Mouse (Mus musculus) embryonic stem cell, embryonic (primary cell): ENCODE measurements around the gene Fen1.

ENCODE experiments used
- CTCF ChIA-PET, 4 experiments: fragments of 300-600 bp in 2 of 4; fragments of 350-600 bp in 2 of 4; sonication (Branson Sonifier 250); formaldehyde crosslinking; loops; one replicate each; lab custom pipeline; 2022; ENCODE audit warnings: inconsistent platforms in 2 of 4; lab: Charles Lee
- POLR2A ChIA-PET, 4 experiments: fragments of 300-600 bp in 2 of 4; fragments of 350-600 bp in 2 of 4; sonication (Branson Sonifier 250); formaldehyde crosslinking; loops; one replicate each; lab custom pipeline; 2022; ENCODE audit warnings: antibody characterized with exemption in 4 of 4, inconsistent platforms in 1 of 4; lab: Charles Lee

Fen1 gene

GRCm38 (mm10) chr19:10197130-10197529, 6.8 kb downstream of the Fen1 start:
- ChIA-PET POLR2A (interaction anchor here (0.5 to 5.6 kb wide), 26 partner anchors 8 to 1447 kb away, joined by 3 to 38 read pairs (median 3); partner anchors contain the start of gene Fads1 (in 2 of the 4)), CTCF (interaction anchor here (0.5 to 4.8 kb wide), 10 partner anchors 11 to 477 kb away, joined by 3 to 35 read pairs (median 4); partner anchors contain the start of genes Fads1 (in 2 of the 4) and Myrf (in 1 of the 4))

- ChIA-PET CTCF (no interaction called here), POLR2A (interaction anchor here in 2 of 4 experiments (1.1 to 1.3 kb wide), 2 partner anchors 13 to 18 kb away, joined by 3 to 5 read pairs; partner anchors contain the start of gene Fads1 (in 1 of the 2))
These were observed 8.7 kb downstream of the Fen1 start for GRCm38 (mm10) chr19:10195252-10195651.

- CTCF ChIA-PET: interaction anchor here in 1 of 4 experiments (0.8 to 1.5 kb wide), 2 partner anchors 22 to 51 kb away, joined by 3 read pairs; no protein-coding TSS in a partner anchor
- POLR2A ChIA-PET: interaction anchor here in 2 of 4 experiments (0.6 to 1.3 kb wide), 3 partner anchors 12 to 212 kb away, joined by 3 to 5 read pairs (median 3); partner anchors contain the start of gene Fads1 (in 1 of the 2)
These were observed 9.6 kb downstream of the Fen1 start for GRCm38 (mm10) chr19:10194337-10194736.

GRCm38 (mm10) chr19:10191326-10191725, 12.6 kb downstream of the Fen1 start:
- CTCF ChIA-PET: interaction anchor here in 2 of 4 experiments (0.6 to 1.1 kb wide), 2 partner anchors 172 to 255 kb away, joined by 4 read pairs; no protein-coding TSS in a partner anchor
- POLR2A ChIA-PET: interaction anchor here in 1 of 4 experiments (1.1 kb wide), 1 partner anchor 7 kb away, joined by 3 read pairs; no protein-coding TSS in a partner anchor

GRCm38 (mm10) chr19:10190796-10191195, 13.2 kb downstream of the Fen1 start:
- ChIA-PET POLR2A (interaction anchor here in 1 of 4 experiments (1.3 kb wide), 1 partner anchor 9 kb away, joined by 3 read pairs; no protein-coding TSS in a partner anchor), CTCF (no interaction called here)

GRCm38 (mm10) chr19:10189940-10190339, 14.0 kb downstream of the Fen1 start:
- POLR2A ChIA-PET: interaction anchor here in 2 of 4 experiments (0.7 to 2.1 kb wide), 5 partner anchors 8 to 1467 kb away, joined by 3 to 8 read pairs (median 3); partner anchors contain the start of gene Slc3a2 (in 1 of the 2)
- CTCF ChIA-PET: interaction anchor here in 2 of 4 experiments (0.6 to 1.3 kb wide), 4 partner anchors 8 to 982 kb away, joined by 3 to 13 read pairs (median 4); partner anchors contain the start of gene Fads3 (in 1 of the 2)

- CTCF ChIA-PET: interaction anchor here (0.7 to 1.9 kb wide), 7 partner anchors 9 to 152 kb away, joined by 3 to 4 read pairs (median 3); no protein-coding TSS in a partner anchor
These were observed 14.9 kb downstream of the Fen1 start for GRCm38 (mm10) chr19:10189022-10189421.

DNA sequence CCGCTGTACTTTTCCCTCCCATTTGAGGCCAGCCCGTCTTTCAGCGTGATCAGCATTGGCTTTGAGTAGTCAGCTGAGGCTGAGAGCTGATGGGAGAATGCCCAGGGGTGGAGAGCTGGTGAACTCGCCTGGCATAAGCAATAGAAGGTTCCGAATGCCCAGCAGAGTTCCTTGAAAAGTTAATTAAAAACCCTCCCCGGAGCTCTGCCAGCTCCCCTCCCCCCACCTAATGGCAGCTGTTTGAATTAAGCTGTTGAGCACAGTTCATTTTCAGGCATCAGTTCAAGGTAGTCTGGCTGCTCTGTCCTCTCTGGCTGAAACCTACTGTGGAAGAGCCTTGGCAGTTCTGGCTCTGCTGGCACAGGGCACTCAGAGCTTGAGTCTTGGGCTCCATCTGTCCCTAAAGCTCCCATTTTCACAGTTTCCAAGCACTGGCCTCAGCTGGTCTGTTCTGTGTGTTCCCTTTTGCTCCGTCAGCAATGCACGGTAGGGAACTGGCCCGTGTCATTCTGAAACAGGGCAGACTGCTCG, 15.6 kb downstream of the Fen1 start:
- ChIA-PET CTCF (interaction anchor here in 3 of 4 experiments (0.6 to 1.9 kb wide), 6 partner anchors 10 to 74 kb away, joined by 3 to 4 read pairs (median 3); no protein-coding TSS in a partner anchor), POLR2A (interaction anchor here in 2 of 4 experiments (0.7 to 2.1 kb wide), 4 partner anchors 10 to 30 kb away, joined by 3 to 8 read pairs (median 3); no protein-coding TSS in a partner anchor)

More at GRCm38 (mm10) chr19:10189022-10189421, 14.9 kb downstream of the Fen1 start:
- POLR2A ChIA-PET: interaction anchor here in 2 of 4 experiments (1.4 to 2.1 kb wide), 2 partner anchors 9 to 29 kb away, joined by 3 to 8 read pairs; no protein-coding TSS in a partner anchor

- CTCF ChIA-PET: interaction anchor here in 1 of 4 experiments (0.8 kb wide), 1 partner anchor 79 kb away, joined by 3 read pairs; no protein-coding TSS in a partner anchor
- POLR2A ChIA-PET: interaction anchor here (0.6 to 2.5 kb wide), 5 partner anchors 16 to 731 kb away, joined by 3 to 11 read pairs (median 4); no protein-coding TSS in a partner anchor
These were observed 17.4 kb downstream of the Fen1 start for GRCm38 (mm10) chr19:10186569-10186968.

DNA sequence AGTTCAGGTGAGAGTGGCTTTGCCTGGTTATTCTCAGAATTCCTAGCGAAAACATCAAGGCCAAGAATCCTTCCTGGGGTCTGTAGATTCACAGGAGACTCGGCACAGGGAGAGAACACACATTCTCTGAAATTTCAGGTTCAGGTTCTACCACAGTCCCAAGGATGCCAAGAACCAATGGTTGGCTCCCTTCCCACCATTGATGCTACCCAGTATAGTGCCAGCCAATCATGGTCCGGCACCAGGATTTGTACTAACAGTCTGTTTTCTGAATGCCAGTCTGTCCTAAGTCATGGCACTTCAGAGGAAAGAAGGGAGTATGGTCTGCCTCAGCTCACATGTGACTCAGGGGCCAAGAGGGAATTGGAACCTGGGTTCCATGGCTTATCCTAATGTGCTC, 18.1 kb downstream of the Fen1 start:
- POLR2A ChIA-PET: interaction anchor here in 3 of 4 experiments (0.5 to 4.0 kb wide), 7 partner anchors 12 to 293 kb away, joined by 3 to 38 read pairs (median 6); partner anchors contain the start of gene Fads2 (in 1 of the 3)
- CTCF ChIA-PET: interaction anchor here in 1 of 4 experiments (1.7 to 4.0 kb wide), 2 partner anchors 13 to 33 kb away, joined by 5 to 35 read pairs; no protein-coding TSS in a partner anchor

- CTCF ChIA-PET: interaction anchor here in 2 of 4 experiments (0.9 to 4.0 kb wide), 5 partner anchors 15 to 191 kb away, joined by 3 to 35 read pairs (median 5); partner anchors contain the start of gene Fads2 (in 1 of the 2)
These were observed 19.9 kb downstream of the Fen1 start for GRCm38 (mm10) chr19:10184096-10184495.

DNA sequence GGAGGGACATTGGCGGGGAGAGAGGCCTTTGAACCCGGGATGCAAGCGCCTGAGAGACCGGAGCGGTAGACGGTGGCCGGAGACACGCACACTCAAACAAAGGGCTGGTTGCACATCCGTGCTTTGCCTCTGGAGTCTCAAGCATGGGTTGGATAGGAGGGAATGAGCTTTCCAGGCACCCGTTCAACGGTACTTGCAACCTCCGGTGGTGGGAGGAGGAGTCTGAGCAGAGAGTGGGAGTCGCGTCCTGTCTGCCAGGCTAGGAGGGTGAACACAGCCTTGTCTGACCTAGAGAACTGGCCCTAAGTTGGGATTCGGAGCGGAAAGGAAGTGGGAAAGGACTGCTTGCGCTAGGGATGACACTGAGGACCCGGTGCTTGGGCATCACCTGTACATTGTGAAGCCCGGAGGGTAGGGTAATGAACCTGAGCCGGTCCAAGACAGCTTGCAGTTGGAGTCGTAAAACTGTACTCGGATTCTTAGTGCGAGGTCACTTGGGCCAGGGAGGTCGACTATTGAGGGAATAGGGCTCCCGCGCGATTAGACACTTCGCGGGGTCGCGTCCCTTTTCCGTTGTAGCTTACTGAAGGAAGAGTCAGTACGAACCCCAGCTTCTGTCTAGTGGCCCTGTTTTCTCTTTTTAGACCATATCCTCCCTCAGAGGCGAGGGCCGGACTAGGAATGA, 20.5 kb downstream of the Fen1 start:
- CTCF ChIA-PET: interaction anchor here (0.5 to 4.0 kb wide), 36 partner anchors 13 to 711 kb away, joined by 3 to 35 read pairs (median 3); partner anchors contain the start of genes Fads2 (in 2 of the 4), Fen1 (in 1 of the 4), Myrf (in 1 of the 4) and Tmem258 (in 1 of the 4)
- POLR2A ChIA-PET: interaction anchor here (0.5 to 4.2 kb wide), 69 partner anchors 9 to 342 kb away, joined by 3 to 47 read pairs (median 4); partner anchors contain the start of genes Fads2 (in 3 of the 4), Fen1 (in 1 of the 4), Sdhaf2 (in 1 of the 4) and Tmem258 (in 1 of the 4)

More at GRCm38 (mm10) chr19:10184096-10184495, 19.9 kb downstream of the Fen1 start:
- POLR2A ChIA-PET: interaction anchor here (0.6 to 4.2 kb wide), 29 partner anchors 8 to 1461 kb away, joined by 3 to 38 read pairs (median 5); partner anchors contain the start of genes Fads2 (in 2 of the 4), Fen1 (in 1 of the 4), Slc3a2 (in 1 of the 4) and Tmem258 (in 1 of the 4)

DNA sequence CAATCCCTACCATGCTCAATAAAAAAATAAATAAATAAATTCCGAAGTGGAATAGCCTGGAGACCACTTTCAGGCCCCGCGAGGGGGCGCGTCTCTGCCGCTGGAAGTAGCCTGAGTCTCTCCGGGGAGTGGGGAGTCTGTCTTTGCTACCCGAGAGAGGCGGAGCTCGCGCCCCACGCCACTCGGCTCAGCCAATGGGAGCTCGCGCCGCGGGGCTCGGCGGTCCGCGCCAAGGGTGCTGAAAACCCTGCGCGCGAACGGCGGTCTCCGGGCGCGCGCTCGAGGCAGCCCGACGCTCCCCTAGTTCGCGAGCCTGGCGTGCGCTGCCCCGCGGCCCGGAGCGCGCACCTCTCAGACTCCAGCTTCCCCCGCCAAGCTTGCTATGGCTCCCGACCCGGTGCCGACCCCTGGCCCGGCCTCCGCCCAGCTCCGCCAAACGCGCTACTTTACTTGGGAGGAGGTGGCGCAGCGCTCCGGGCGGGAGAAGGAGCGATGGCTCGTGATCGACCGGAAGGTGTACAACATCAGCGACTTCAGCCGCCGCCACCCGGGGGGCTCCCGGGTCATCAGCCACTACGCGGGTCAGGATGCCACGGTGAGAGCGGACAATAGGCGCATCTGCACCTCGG, 21.2 kb downstream of the Fen1 start, which contains the start of gene Fads1:
Fads1 (plus strand) TSS at position 219 of the 629 bp plus-strand sequence.
- CTCF ChIA-PET: interaction anchor here (0.5 to 4.0 kb wide), 42 partner anchors 13 to 712 kb away, joined by 3 to 35 read pairs (median 4); partner anchors contain the start of genes Fads2 (in 2 of the 4), Fen1 (in 1 of the 4), Myrf (in 1 of the 4) and Tmem258 (in 1 of the 4)
- POLR2A ChIA-PET: interaction anchor here (0.5 to 4.2 kb wide), 69 partner anchors 9 to 343 kb away, joined by 3 to 47 read pairs (median 4); partner anchors contain the start of genes Fads2 (in 3 of the 4), Fen1 (in 1 of the 4), Incenp (in 1 of the 4) and Sdhaf2 (in 1 of the 4)

- ChIA-PET CTCF (interaction anchor here (0.6 to 4.0 kb wide), 31 partner anchors 12 to 271 kb away, joined by 3 to 35 read pairs (median 4); partner anchors contain the start of genes Fads2 (in 1 of the 4), Fen1 (in 1 of the 4) and Tmem258 (in 1 of the 4)), POLR2A (interaction anchor here (0.8 to 4.2 kb wide), 43 partner anchors 8 to 343 kb away, joined by 3 to 47 read pairs (median 4); partner anchors contain the start of genes Fads2 (in 2 of the 4), Incenp (in 1 of the 4) and Sdhaf2 (in 1 of the 4))
These were observed 21.8 kb downstream of the Fen1 start for GRCm38 (mm10) chr19:10182142-10182541.

DNA sequence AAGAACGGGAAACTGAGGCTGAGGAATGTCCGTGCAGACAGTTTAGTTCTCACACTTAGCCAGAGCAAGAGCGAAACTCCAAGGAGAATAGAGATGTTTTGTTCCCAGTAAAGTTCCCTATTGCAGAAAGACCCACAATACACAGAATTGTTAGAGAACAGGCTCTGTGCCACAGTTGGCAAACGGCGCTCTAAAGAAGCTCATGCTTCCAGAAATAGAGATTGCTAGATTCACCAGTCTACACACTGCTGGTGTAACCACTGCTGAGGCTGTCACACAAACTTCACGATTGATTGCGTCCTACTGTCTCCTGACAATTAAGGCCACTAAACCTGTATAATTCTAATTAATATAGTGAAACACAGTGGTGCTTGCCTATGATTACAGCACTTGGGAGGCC, 22.7 kb downstream of the Fen1 start:
- ChIA-PET CTCF (interaction anchor here in 2 of 4 experiments (0.7 to 2.4 kb wide), 3 partner anchors 12 to 86 kb away, joined by 3 to 14 read pairs (median 10); partner anchors contain the start of genes Fen1 (in 1 of the 2) and Tmem258 (in 1 of the 2)), POLR2A (interaction anchor here in 2 of 4 experiments (0.5 to 4.2 kb wide), 11 partner anchors 9 to 203 kb away, joined by 3 to 47 read pairs (median 4); partner anchors contain the start of gene Fads2 (in 1 of the 2))

DNA sequence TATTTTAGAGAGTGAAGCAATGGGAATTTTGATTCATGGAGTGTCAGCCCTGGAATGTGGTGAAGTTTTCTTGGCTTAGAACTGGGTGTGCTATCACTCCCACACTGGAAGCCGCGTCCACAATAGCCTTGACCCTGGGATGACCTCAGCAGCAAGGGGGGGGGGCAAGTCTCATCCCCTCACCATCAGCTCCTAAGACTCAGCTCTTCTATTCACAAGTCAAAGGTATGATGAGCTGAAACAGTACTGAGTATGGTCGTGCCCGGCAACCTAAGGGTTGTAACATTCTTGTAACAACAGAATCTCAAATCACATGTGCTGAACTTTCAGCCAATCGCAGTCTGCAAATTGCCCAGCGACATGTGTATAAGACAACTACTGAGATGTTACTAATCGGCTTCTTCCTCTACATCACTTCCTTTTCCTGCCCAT, 27.0 kb downstream of the Fen1 start:
- CTCF ChIA-PET: no interaction called here

More for the DNA sequence above, 27.0 kb downstream of the Fen1 start:
- POLR2A ChIA-PET: interaction anchor here (0.6 to 1.9 kb wide), 10 partner anchors 7 to 261 kb away, joined by 3 to 8 read pairs (median 4); no protein-coding TSS in a partner anchor
